In genomic region chr6:140894467-140894866, GRCm38 (mm10) we compare ENCODE assay signal across 9 mouse cellular contexts.
A peak's percentile ranks its signal among the peaks of the same experiment; 100 is the strongest.
DNase-seq lines count a peak whose midpoint lies in the region; ATAC-seq and TF ChIP-seq lines count a peak whose summit lies in the region.
"Had no signal": no experiment of that assay in that cellular context is flagged by ENCODE, and none has a peak within 500 bp of the region (broad histone marks: within the 10 kb centered on the region; RNA-seq: fewer than 3 reads in every experiment).

No protein-coding gene starts in this region.

- peak overlapping the region; percentile 59; the same call in 1 of the 2 replicates for H3K27ac ChIP-seq in midbrain, embryonic 10.5 days (replicated peaks)
- H3K27ac ChIP-seq in midbrain, embryonic 13.5 days = no peak overlapping the region
- peak overlapping the region; percentile 55 for H3K27ac ChIP-seq in kidney, postnatal 0 days
- no peak overlapping the region; the same call in 1 of the 2 replicates for H3K27ac ChIP-seq in stomach, postnatal 0 days (replicated peaks)
- no peak overlapping the region for H3K27ac ChIP-seq in lung, postnatal 0 days (ENCODE audit: low read length)
- H3K27ac ChIP-seq: limb, embryonic 12.5 days had no signal

- H3K4me2 ChIP-seq in midbrain, embryonic 13.5 days (replicated peaks) = no peak overlapping the region
- H3K4me2 ChIP-seq in kidney, postnatal 0 days (ENCODE audit: low read length) = 0 out of 2 replicates have a peak overlapping the region, but pooled peaks have one; percentile 1
- no peak overlapping the region for H3K4me2 ChIP-seq in stomach, postnatal 0 days (replicated peaks; ENCODE audit: low read depth)
- H3K4me2 ChIP-seq in lung, postnatal 0 days (replicated peaks; ENCODE audit: low read depth, low read length) = no peak overlapping the region
- H3K4me2 ChIP-seq: limb, embryonic 12.5 days had no signal

- no peak for DNase-seq in midbrain, embryonic 10.5 days (ENCODE audit: low spot score)
- DNase-seq in cerebellum, postnatal 36 days = peak; percentile 28 to 57
- DNase-seq in kidney, postnatal 0 days (ENCODE audit: low spot score) = peak; percentile 50
- no peak for DNase-seq in stomach, postnatal 0 days (ENCODE audit: low spot score)
- DNase-seq in left cerebral cortex, adult 9 months (ENCODE audit: low spot score in 2 of 2) = no peak
- DNase-seq in lung, postnatal 0 days (ENCODE audit: low spot score) = no peak
- DNase-seq: thymus, postnatal 14 days had no signal

- no peak overlapping the region for H3K9ac ChIP-seq in midbrain, embryonic 13.5 days (replicated peaks)
- H3K9ac ChIP-seq in kidney, postnatal 0 days (ENCODE audit: low read depth, low read length) = no peak overlapping the region
- H3K9ac ChIP-seq in stomach, postnatal 0 days (ENCODE audit: low read length) = no peak overlapping the region
- H3K9ac ChIP-seq in lung, postnatal 0 days (replicated peaks; ENCODE audit: low read depth) = no peak overlapping the region
- H3K9ac ChIP-seq: limb, embryonic 12.5 days had no signal

- H3K4me3 ChIP-seq in midbrain, embryonic 10.5 days = no peak overlapping the region
- H3K4me3 ChIP-seq in midbrain, embryonic 13.5 days (replicated peaks) = no peak overlapping the region
- no peak overlapping the region for H3K4me3 ChIP-seq in kidney, postnatal 0 days (replicated peaks; ENCODE audit: low read depth, low read length)
- no peak overlapping the region for H3K4me3 ChIP-seq in stomach, postnatal 0 days (ENCODE audit: low read depth, low read length)
- H3K4me3 ChIP-seq in lung, postnatal 0 days (ENCODE audit: low read depth, low read length) = no peak overlapping the region
- H3K4me3 ChIP-seq: limb, embryonic 12.5 days had no signal

- H3K27me3 ChIP-seq in midbrain, embryonic 10.5 days (ENCODE audit: low read depth, poor library complexity, severe bottlenecking) = no peaks in the 10 kb centered on the region
- no peaks in the 10 kb centered on the region for H3K27me3 ChIP-seq in midbrain, embryonic 13.5 days
- H3K27me3 ChIP-seq in kidney, postnatal 0 days (ENCODE audit: insufficient read depth, low read length) = no peaks in the 10 kb centered on the region
- no peaks in the 10 kb centered on the region for H3K27me3 ChIP-seq in stomach, postnatal 0 days (ENCODE audit: control insufficient read depth, insufficient read depth, low read length)
- no peaks in the 10 kb centered on the region for H3K27me3 ChIP-seq in lung, postnatal 0 days (replicated peaks; ENCODE audit: insufficient read depth, low read length)
- H3K27me3 ChIP-seq: limb, embryonic 12.5 days had no signal

- no peak for TF ChIP-seq CTCF in kidney, postnatal 0 days (IDR thresholded peaks at IDR 0.05; ENCODE audit: low read depth)
- no peak for TF ChIP-seq CTCF in stomach, postnatal 0 days (IDR thresholded peaks at IDR 0.05; ENCODE audit: low read depth)
- no peak for TF ChIP-seq CTCF in lung, postnatal 0 days (IDR thresholded peaks at IDR 0.05)

- H3K4me1 ChIP-seq in midbrain, embryonic 10.5 days = peaks cover 11% of the 10 kb centered on the region
- H3K4me1 ChIP-seq in midbrain, embryonic 13.5 days (replicated peaks) = peaks cover 7% of the 10 kb centered on the region
- H3K4me1 ChIP-seq in kidney, postnatal 0 days (replicated peaks; ENCODE audit: insufficient read depth, low read length) = no peaks in the 10 kb centered on the region
- H3K4me1 ChIP-seq in stomach, postnatal 0 days (replicated peaks; ENCODE audit: control insufficient read depth, insufficient read depth) = no peaks in the 10 kb centered on the region
- H3K4me1 ChIP-seq in lung, postnatal 0 days (ENCODE audit: insufficient read depth, low read depth, low read length) = no peaks in the 10 kb centered on the region

- TF ChIP-seq EP300 in stomach, postnatal 0 days (optimal IDR thresholded peaks at IDR 0.05) = peak; percentile 57
- no peak for TF ChIP-seq EP300 in lung, postnatal 0 days (IDR thresholded peaks at IDR 0.05)

- 67% methylated on average over 11 of the region's 11 CpGs for WGBS in midbrain, embryonic 10.5 days
- 28% methylated on average over 11 of the region's 11 CpGs for WGBS in midbrain, embryonic 13.5 days
- WGBS in kidney, postnatal 0 days = 33% methylated on average over 11 of the region's 11 CpGs
- WGBS in stomach, postnatal 0 days = 41% methylated on average over 11 of the region's 11 CpGs
- 50% methylated on average over 11 of the region's 11 CpGs for WGBS in lung, postnatal 0 days

- no peaks in the 10 kb centered on the region for H3K36me3 ChIP-seq in midbrain, embryonic 10.5 days
- no peaks in the 10 kb centered on the region for H3K36me3 ChIP-seq in midbrain, embryonic 13.5 days
- H3K36me3 ChIP-seq in kidney, postnatal 0 days (ENCODE audit: insufficient read depth, low read length) = no peaks in the 10 kb centered on the region
- no peaks in the 10 kb centered on the region for H3K36me3 ChIP-seq in stomach, postnatal 0 days (ENCODE audit: control insufficient read depth, insufficient read depth, low read length)
- no peaks in the 10 kb centered on the region for H3K36me3 ChIP-seq in lung, postnatal 0 days (ENCODE audit: insufficient read depth, low read length)
- H3K36me3 ChIP-seq: limb, embryonic 12.5 days had no signal

- H3K9me3 ChIP-seq in midbrain, embryonic 10.5 days (replicated peaks) = no peaks in the 10 kb centered on the region
- H3K9me3 ChIP-seq in midbrain, embryonic 13.5 days = no peaks in the 10 kb centered on the region
- H3K9me3 ChIP-seq in kidney, postnatal 0 days (replicated peaks; ENCODE audit: low read length) = no peaks in the 10 kb centered on the region
- H3K9me3 ChIP-seq in stomach, postnatal 0 days (ENCODE audit: control insufficient read depth, low read length) = no peaks in the 10 kb centered on the region
- H3K9me3 ChIP-seq in lung, postnatal 0 days (ENCODE audit: low read length) = no peaks in the 10 kb centered on the region
- H3K9me3 ChIP-seq: limb, embryonic 12.5 days had no signal

- ATAC-seq in midbrain, embryonic 13.5 days = no peak
- peak; percentile 71 for ATAC-seq in kidney, postnatal 0 days (replicated peaks; ENCODE audit: low FRiP score, low read depth)
- peak; percentile 60; the same call in 1 of the 2 replicates for ATAC-seq in stomach, postnatal 0 days (ENCODE audit: low FRiP score, low TSS enrichment)
- no peak for ATAC-seq in lung, postnatal 0 days

Comparison
In these comparisons a context has a peak if more than half of its experiments do, and no peak if none do; other contexts are left out.
1. H3K27ac ChIP-seq: peak in midbrain, embryonic 10.5 days (single experiment) and kidney, postnatal 0 days (single experiment); none in midbrain, embryonic 13.5 days (single experiment), stomach, postnatal 0 days (single experiment) and lung, postnatal 0 days (single experiment).
2. DNase-seq: peak in cerebellum, postnatal 36 days (2 of 2) and kidney, postnatal 0 days (single experiment); none in midbrain, embryonic 10.5 days (single experiment), stomach, postnatal 0 days (single experiment), left cerebral cortex, adult 9 months (0 of 2) and lung, postnatal 0 days (single experiment).
3. ATAC-seq: peak in kidney, postnatal 0 days (single experiment) and stomach, postnatal 0 days (single experiment); none in midbrain, embryonic 13.5 days (single experiment) and lung, postnatal 0 days (single experiment).